Mouse (Mus musculus) erythroblast, embryonic 14.5 days (primary cell): Measurements from ENCODE around the gene Soga1.

Experiments
- GATA1 ChIP-seq: IDR thresholded peaks from 2 replicates; pipeline ENCODE4 v1.6.1; 2012; ENCODE audit warnings: low read length, inconsistent platforms, mixed read lengths
- TAL1 ChIP-seq: IDR thresholded peaks from 3 replicates; pipeline ENCODE4 v1.6.1; 2012; ENCODE audit warnings: low read length, inconsistent platforms, mixed read lengths

DNA sequence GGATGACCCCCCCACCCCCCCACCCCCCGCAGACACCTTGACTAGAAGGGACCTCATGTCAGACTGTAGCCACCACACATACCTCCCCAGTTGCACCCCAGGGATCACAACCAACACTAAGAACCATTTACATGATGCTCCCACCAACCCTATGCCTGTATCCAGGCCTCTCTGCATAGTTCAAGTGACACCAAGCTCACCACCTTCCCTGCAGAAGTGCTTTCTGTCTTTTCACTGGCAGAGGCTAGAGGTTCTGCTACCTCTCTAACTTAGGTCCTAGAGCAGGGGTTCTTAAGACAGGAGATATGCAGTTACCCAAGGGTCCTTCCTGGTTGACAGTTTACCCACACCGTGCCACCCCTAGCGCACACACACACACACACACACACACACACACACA, 3.8 kb downstream of the Soga1 start:
- no peak for TF ChIP-seq TAL1
- TF ChIP-seq GATA1: no peak
